Mouse (Mus musculus) E14TG2a.4 (cell line): ENCODE measurements around the gene Tek.

Experiments
- CTCF ChIP-seq: conservative IDR thresholded peaks from 2 replicates; pipeline ENCODE4 v1.5.1; 2014; ENCODE audit warnings: low read length
- NANOG ChIP-seq: IDR thresholded peaks from 2 replicates; pipeline ENCODE4 v1.6.1; 2014; ENCODE audit warnings: borderline replicate concordance, low read length, mixed read lengths

DNA sequence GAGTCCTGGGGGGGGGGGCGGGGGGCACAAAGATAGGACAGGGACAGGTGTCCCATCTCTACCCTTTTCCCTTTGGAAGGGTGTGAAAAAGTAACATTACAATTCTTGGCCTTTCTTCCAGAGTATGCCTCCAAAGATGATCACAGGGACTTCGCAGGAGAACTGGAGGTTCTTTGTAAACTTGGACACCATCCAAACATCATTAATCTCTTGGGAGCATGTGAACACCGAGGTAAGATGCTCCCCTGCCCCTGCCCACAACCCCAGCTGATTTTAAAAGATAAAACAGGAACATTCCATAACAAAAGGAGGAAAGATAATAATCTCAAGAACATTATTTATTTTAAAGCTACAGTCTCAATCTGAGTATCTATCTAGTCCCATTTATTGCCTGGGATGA lies 116.1 kb downstream of the Tek start:
- TF ChIP-seq NANOG (no peak), CTCF (no peak)
